Mouse (Mus musculus): Measurements from ENCODE around the gene Abhd10.
A peak's percentile ranks its signal among the peaks of the same experiment; 100 is the strongest.

Gene Abhd10

GRCm38 (mm10) chr16:45742615-45743476 is at the start of gene Abhd10:
Gene Abhd10, minus strand, starts transcription at chr16:45742955.
- DNase-seq = peak; percentile 97

GRCm38 (mm10) chr16:45791286-45791685 is 48.5 kb upstream of the Abhd10 start:
- DNase-seq = no peak

- DNase-seq = no peak
These were observed 46.6 kb upstream of the Abhd10 start for GRCm38 (mm10) chr16:45789311-45789710.

DNA sequence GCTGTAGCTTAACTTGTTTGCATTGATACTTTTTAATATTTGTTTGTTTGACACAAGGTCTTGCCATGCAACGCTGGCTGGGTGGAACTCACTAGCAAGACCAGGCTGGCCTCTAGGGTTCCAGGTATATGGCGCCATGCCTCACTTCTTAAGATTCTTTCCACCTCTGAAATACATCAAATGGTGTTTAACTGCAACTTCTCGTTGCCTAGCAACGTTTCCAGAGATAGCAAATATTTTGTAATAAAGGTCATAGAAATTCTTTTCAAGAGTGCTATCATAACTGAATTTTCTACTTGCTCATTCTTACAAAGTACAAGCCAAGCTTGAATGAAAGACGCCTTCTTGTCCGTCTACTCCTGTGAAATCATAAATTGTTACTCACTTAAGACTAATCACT is 44.9 kb upstream of the Abhd10 start:
- no peak for DNase-seq

DNA sequence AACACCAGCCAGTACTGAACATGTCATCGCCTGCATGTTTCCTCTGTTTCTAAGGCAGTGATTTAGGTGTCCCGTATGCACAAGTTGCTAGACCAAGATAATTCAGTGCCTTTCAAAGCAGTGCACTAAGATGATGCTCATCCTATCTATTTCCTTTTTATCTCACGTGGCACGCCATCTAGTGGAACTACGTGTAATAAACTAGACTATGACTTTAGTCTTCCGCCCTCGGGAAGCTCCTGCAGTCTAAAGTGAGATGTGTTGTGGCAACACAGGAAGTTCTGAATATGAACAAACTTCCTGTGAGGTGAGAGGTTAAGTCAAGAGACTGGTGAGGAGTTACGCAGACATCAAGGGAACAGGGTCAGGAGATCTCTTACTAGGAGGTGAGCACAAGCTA is 43.9 kb upstream of the Abhd10 start:
- DNase-seq = peak; percentile 28

DNA sequence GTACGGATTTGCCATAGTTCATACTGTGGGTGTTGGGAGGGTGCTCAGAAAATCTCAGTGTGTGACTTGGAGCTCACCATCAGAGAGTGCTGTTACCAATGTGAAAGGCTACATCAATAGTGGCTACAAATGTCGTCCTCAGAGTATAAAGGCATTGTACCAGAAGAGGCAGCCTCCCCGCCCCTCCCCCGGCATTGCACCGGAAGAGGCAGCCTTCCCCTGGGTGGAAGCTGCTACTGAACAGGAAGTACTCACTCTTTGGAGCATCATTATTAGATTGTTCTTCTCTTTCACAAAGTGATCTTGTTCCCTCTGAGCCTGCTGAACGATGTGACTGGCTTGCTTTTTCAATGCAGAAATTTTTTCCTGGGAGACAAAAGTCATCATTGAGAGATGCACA is 37.2 kb upstream of the Abhd10 start:
- no peak for DNase-seq

DNA sequence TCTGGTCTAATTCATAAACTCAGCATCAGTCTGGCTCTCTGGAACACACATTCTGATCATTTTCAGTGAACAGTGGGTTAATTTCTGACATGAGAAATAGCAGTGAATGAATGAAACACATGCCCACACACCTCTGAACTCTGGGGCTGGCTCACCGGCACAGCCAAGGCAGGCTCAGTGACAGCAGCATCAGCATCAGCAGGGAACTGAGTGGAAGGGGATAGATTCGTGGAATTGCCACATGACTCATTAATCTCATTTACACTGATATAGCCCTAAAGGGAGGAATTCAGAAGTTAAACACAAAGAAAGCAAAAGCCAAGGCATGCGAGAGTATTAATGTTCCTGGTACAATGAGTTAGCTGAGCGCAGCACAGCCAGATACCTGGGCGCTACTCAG is 32.1 kb upstream of the Abhd10 start:
- no peak for DNase-seq

DNA sequence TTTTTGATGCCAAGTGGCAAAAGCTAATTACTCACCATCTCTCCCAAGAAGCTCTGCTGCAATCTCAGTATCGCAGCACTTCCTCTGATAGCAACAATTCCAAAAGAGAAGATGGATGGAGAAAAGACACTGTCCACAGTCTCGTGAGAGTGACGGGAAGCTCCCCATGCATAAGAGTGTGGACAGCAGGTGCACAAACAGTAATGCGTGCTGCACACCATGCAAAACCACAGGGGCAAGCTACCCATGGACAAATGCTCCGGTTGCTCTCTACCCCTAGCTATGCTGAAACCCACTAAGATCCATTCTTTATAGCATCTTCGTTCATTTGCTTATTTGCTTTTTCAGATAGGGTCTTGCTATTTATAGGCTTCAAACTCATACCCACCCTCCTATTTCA is 28.2 kb upstream of the Abhd10 start:
- no peak for DNase-seq

DNA sequence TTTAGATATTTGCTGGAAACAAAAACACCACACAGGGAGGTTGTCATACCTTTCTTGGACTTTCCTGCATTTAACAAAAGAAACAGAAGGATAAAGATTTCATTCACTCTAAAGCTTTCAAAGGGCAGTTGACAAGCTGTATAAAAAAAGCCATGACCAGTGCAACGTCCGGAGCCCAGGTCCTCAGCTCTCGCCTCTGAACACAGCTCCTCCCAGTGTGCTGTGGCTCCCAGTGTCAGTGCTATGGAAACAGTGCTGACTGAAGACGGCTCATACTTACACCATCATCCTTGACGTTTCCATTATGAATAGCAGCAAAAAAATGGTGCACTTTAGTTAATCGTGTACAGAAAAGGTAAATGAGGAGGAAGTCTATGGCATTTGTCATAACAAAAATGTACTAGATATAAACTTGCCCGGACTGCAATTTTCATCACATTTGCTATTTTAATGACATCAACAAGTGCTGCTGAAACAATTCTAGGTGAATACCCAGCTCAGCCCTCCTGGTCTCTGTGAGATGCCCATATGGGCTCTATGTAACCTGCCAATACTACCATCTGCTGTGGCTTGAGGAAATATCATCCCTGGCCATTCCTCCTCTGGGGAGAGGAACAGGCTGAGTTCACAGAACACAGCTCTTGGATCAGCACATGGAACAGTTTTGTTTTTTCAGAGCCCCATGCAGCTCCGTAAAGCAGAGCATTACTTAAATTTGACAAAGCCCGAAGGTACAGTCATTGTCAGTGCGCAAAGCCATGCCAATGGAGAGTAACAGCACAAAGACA is 25.3 kb upstream of the Abhd10 start:
- DNase-seq = no peak

DNA sequence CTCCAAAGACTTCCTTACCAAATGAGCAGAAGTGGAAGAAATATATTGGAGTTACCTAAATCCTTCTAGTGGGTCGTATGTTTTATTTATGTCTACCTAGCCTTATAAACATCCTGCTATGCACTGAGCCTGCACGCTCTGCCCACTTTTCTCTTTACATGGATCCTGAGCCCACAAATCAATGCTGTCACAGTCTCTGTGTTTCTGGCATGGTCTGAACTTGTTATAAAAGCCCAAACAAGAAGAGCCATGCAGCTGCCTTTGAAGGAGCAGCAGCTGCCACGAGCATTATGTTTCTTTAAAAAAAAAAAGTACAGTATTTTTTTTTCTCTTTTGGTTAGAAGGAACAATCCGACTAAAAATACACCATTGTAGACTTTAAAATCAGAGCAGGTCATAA is 24.7 kb upstream of the Abhd10 start:
- DNase-seq = no peak

- no peak for DNase-seq
These were observed 23.2 kb upstream of the Abhd10 start for GRCm38 (mm10) chr16:45765801-45766494.

GRCm38 (mm10) chr16:45765102-45765501 is 22.3 kb upstream of the Abhd10 start:
- DNase-seq = no peak

DNA sequence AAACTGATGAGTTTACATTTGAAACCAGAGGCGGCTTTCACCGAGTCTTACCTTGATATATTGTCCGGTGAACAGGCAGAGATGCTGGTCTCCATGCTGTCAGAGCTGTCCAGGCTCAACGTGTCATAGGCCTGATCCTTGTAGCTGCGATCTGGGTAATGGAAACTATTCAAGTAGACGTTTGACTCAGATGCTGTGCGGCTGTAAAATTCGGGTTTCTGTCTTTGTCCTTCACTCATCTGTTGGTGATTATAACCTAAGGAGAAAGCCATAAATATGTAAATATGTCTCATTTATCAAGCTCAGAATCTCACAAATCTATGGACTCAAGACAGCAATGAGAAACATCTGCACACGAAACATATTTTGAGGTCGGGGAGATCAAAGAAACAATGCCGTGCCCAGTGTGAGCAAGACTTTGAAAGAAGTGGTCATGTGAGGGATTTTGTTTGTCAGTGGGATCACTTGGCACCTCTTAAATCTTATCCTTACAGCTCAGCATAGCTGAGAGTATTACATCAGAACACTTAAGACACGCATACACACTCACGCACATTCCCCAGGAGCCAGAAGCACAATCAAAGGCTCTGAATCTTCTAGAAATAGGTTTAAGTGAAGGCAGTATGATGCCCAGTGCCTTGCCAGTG is 20.2 kb upstream of the Abhd10 start:
- DNase-seq = no peak

GRCm38 (mm10) chr16:45761425-45761824 is 18.7 kb upstream of the Abhd10 start:
- DNase-seq = no peak

GRCm38 (mm10) chr16:45758726-45759269 is 16.0 kb upstream of the Abhd10 start:
- peak; percentile 38 for DNase-seq

- peak; percentile 83 for DNase-seq
These were observed 14.8 kb upstream of the Abhd10 start for GRCm38 (mm10) chr16:45757421-45758078.

DNA sequence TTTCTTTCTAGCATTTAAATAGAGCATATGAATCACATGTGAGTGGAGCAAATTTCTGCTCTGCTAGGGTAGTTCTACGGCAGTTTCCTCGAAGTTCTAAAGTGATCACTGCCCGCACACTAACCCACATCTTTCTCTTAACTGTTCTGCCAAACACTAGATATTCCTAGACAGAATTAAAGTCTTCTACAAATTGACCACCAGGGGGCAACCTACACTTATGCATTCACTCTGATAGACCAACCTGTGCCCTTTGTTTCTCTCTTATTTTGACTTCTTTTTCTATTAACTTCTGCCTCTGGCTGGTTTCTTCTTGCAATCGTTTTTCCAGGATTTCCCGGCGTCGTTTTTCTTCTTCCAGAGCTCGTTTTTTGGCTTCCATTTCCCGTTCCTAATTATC is 14.1 kb upstream of the Abhd10 start:
- DNase-seq = peak; percentile 68

DNA sequence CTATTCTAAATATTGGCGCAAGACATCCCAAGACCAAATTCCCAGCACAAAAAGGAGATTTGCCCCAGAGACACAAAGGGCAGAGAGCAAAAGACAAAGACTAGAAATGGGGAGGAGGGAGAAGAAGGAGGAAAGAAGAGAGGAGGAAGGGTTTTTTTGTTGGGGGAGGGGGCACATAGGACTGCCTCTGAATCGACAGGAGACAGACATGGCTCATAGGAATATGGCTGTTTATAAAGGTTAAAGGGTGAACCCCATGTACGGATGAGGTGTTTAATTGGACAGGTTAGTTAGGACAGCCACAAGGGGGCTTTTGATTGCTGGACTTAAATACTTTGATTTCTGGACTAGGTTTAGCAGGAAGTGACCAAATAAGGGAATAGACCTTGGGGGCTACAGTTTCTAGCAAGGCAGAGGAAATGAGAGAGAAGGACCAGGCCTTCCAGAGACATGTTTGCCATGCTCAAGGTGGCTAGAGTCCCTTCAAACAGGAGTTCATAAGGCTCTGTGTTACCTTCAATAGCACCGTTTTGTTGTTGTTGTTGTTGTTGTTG is 913 bp upstream of the Abhd10 start:
- no peak for DNase-seq

DNA sequence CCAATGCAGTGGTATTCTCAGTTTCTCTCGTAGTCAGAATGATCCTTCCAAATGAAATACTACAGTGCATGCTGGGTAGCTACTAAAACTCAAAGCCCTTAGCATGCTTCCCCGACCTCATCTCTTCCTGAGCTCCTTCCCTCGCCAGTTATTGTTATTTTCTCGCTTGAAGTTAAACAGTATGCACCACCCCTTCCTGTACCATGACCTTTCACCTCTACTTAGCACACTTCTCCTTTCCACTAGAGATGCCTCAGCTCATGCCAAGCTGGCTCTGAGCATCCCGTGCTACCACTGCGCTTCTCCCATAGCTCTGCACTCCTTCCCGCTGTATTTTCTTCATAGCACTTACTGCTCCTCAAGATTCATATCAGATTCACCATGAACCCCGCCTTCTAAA is 4.9 kb downstream of the Abhd10 start:
- DNase-seq = no peak

- no peak for DNase-seq
These were observed 6.0 kb downstream of the Abhd10 start for GRCm38 (mm10) chr16:45736724-45737123.

DNA sequence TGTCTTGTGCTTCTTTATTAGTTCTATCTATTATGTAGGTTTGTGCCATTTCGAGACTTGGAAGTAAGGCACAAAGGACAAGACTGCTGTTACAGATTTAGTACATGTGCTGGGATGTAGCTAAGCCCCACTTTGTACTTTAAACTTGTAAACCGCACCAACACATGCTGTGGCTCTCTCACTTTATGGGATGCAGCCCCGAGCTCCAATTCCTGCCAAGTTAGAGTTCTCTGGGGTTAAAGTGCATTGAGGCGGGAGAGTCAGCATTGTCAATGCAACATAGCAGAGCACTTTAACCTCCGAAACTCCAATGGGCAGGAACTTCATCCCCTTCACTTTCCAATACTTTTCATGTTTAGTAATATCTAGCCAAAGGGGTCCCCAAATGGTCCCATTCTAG is 13.6 kb downstream of the Abhd10 start:
- peak; percentile 62 for DNase-seq

GRCm38 (mm10) chr16:45724742-45725102 is 18.0 kb downstream of the Abhd10 start:
- no peak for DNase-seq

All from kidney, postnatal 14 days (tissue).